Mouse (Mus musculus) ES-E14 (cell line): ENCODE data around the gene Prss36.

Source experiments
- HCFC1 ChIP-seq: IDR thresholded peaks from 2 replicates; pipeline ENCODE4 v1.6.1; 2012; ENCODE audit warnings: low read length, inconsistent platforms, borderline replicate concordance; ENCODE audit not compliant: insufficient read depth
- MAFK ChIP-seq: IDR thresholded peaks from 2 replicates; pipeline ENCODE4 v1.6.1; 2014; ENCODE audit warnings: mild to moderate bottlenecking, low read depth, low read length, inconsistent platforms; ENCODE audit not compliant: insufficient read depth
- ZC3H11A ChIP-seq: IDR thresholded peaks from 2 replicates; pipeline ENCODE4 v1.6.1; 2012; ENCODE audit warnings: low read depth, mild to moderate bottlenecking, inconsistent platforms, low read length, borderline replicate concordance
- ZNF384 ChIP-seq: IDR thresholded peaks from 2 replicates; pipeline ENCODE4 v1.6.1; 2012; ENCODE audit warnings: low read depth, low read length, inconsistent platforms

DNA sequence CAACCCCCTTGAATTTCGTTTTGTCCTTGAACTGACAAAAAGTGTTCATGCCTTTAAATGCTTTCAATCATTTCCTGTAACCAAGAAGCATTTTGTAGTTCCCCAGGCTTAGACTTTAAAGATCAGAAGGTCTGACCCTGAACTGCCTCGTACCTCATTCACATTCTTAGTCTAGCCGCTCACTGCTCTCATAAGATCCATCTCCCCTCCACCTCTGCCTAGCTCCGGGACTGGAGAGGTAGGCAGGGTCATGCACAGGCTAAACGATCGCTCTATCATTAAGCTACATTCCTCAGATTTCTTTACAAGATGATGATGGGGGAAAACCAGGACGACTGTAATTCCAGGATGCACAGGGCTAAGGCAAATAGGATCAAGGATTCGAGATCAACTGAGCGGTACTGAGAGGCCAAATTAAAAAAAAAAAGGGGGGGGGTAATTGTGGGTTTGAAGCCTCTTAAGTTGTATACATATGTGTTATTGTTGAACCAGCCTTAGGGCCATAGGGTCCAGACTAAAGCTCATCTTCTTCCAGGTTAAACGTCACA, 19.9 kb upstream of the Prss36 start:
- no peak for TF ChIP-seq HCFC1
- no peak for TF ChIP-seq ZNF384
- TF ChIP-seq ZC3H11A, result no peak
- no peak for TF ChIP-seq MAFK
